16 mouse cellular contexts compared by ENCODE assay signal in the genomic region with DNA sequence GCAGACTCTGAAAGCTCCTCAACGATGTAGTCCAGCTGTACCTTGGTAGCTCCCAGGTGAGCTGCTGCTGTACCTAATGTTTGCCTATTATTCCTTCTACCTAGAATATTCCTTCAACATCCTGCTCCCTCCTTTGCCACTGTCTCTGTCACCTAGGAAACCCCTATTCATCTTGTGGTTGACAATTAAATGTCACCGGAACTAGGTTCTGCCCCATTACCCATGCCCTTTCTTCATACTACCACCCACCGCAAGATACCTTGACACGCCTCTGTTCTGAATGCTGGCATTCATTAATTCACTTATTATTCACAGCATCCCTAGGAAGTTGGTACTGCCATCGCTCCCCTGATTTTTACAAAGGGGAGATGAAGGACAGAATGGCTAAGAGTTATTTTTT. TPM values are rescaled to one million over a fixed set of nuclear protein-coding genes. Genes with fewer than 3 reads are reported as not detected.
DNase-seq lines count a peak whose midpoint lies in the region; ATAC-seq lines count a peak whose summit lies in the region.
"Had no signal": no experiment of that assay in that cellular context is flagged by ENCODE, and none has a peak within 500 bp of the region (broad histone marks: within the 10 kb centered on the region; RNA-seq: fewer than 3 reads in every experiment).

No protein-coding gene starts in this region.

- peak; percentile 73 for ATAC-seq in CD4-positive, CD25-positive, alpha-beta regulatory T cell, adult 4 months
- ATAC-seq: forebrain, embryonic 13.5 days; forebrain, embryonic 15.5 days; forebrain, postnatal 0 days had no signal

- DNase-seq in induced T-regulatory cell, adult 2 months (ENCODE audit: low read depth) = peak; percentile 35
- DNase-seq in kidney, postnatal 4 days = no peak
- DNase-seq in spleen, adult 12 weeks (ENCODE audit: low spot score) = no peak
- DNase-seq in lung, adult 18-20 months = no peak
- DNase-seq: adrenal gland, adult 8-10 months; adrenal gland, postnatal 14 days; adrenal gland, postnatal 36 days; cerebellum, adult 11-12 months; cerebellum, adult 2 months; cerebellum, adult 9-10 months; cerebellum, postnatal 10 days; cerebellum, postnatal 25 days; forebrain, postnatal 0 days had no signal

RNA-seq across cellular contexts. Expression of gene Ptpn5, which starts 39.5 kb away (rescaled TPM):
- polyA plus RNA-seq in CD4-positive, CD25-positive, alpha-beta regulatory T cell, adult 4 months (2017; shearing (Covaris generic)) = 10 to 100 TPM in 1 of 2 experiments, 1 to 10 TPM in 1; 9.8 to 17.8 TPM

RNA-seq across cellular contexts. Expression of gene Tmem86a, which starts 43.5 kb away (rescaled TPM):
- polyA plus RNA-seq in CD4-positive, CD25-positive, alpha-beta regulatory T cell, adult 4 months (2017; shearing (Covaris generic)) = 1 to 10 TPM; 4.5 to 6.0 TPM
